In genomic region chr4:125361611-125362520, GRCm38 (mm10) we compare ENCODE assay signal across 23 mouse cellular contexts.
DNase-seq lines count a peak whose midpoint lies in the region; ATAC-seq and TF ChIP-seq lines count a peak whose summit lies in the region.
"Had no signal": no experiment of that assay in that cellular context is flagged by ENCODE, and none has a peak within 500 bp of the region (broad histone marks: within the 10 kb centered on the region; RNA-seq: fewer than 3 reads in every experiment).

No protein-coding gene starts in this region.

- H3K9ac ChIP-seq in neural tube, embryonic 11.5 days (ENCODE audit: low read length), result no peak overlapping the region
- no peak overlapping the region for H3K9ac ChIP-seq in ES-E14 (ENCODE audit: insufficient read depth, low read depth, low read length, poor library complexity, severe bottlenecking)
- H3K9ac ChIP-seq: kidney, embryonic 15.5 days; limb, embryonic 15.5 days; liver, embryonic 14.5 days; lung, embryonic 15.5 days; stomach, embryonic 15.5 days had no signal

- no peaks in the 10 kb centered on the region for H3K4me1 ChIP-seq in neural tube, embryonic 11.5 days (ENCODE audit: control insufficient read depth, insufficient read depth, low read length)
- peaks cover 3 to 8% of the 10 kb centered on the region in 2 experiments; a peak in 1 of 4 replicates for H3K4me1 ChIP-seq in ES-E14 (ENCODE audit: control insufficient read depth in 2 of 2, insufficient read depth in 2 of 2, low read length in 2 of 2, poor library complexity in 1 of 2)
- H3K4me1 ChIP-seq: heart, embryonic 10.5 days; kidney, embryonic 15.5 days; limb, embryonic 15.5 days; lung, embryonic 15.5 days; stomach, embryonic 15.5 days had no signal

- intact Hi-C loops in left cerebral cortex, postnatal 10 days (cut with DNase I), result no loop called here

- 65% methylated on average over 18 of the region's 18 CpGs for WGBS in neural tube, embryonic 11.5 days

- DNase-seq in neural tube, embryonic 11.5 days (ENCODE audit: low spot score), result peak; percentile 27
- no peak for DNase-seq in neural tube, embryonic 10.5 days (ENCODE audit: extremely low spot score, low spot score)
- peak; percentile 26 for DNase-seq in ES-E14 (ENCODE audit: low read depth, low spot score)
- DNase-seq in kidney, adult 9 months, result no peak
- DNase-seq in left cerebral cortex, postnatal 10 days (ENCODE audit: extremely low spot score in 1 of 2, low spot score in 2 of 2), result no peak
- no peak for DNase-seq in cerebellum, adult 9-11 months
- DNase-seq: adrenal gland, postnatal 36 days; cerebellum, adult 11 months; cerebellum, postnatal 10 days; kidney, postnatal 36 days; layer of hippocampus, postnatal 36 days; lung, postnatal 4 days; thymus, postnatal 25 days had no signal

- H3K4me3 ChIP-seq in neural tube, embryonic 11.5 days (ENCODE audit: low read depth, low read length), result no peak overlapping the region
- no peak overlapping the region for H3K4me3 ChIP-seq in ES-E14 (ENCODE audit: insufficient read depth in 1 of 2, low read depth in 1 of 2, low read length in 2 of 2, poor library complexity in 1 of 2, severe bottlenecking in 1 of 2)
- H3K4me3 ChIP-seq: heart, embryonic 10.5 days; kidney, embryonic 15.5 days; limb, embryonic 15.5 days; lung, embryonic 15.5 days; stomach, embryonic 15.5 days had no signal

- no peak overlapping the region for H3K4me2 ChIP-seq in neural tube, embryonic 11.5 days (ENCODE audit: low read depth)
- H3K4me2 ChIP-seq: kidney, embryonic 15.5 days; limb, embryonic 15.5 days; lung, embryonic 15.5 days; midbrain, embryonic 11.5 days; stomach, embryonic 15.5 days had no signal

- 0 out of 2 replicates have a peak, but pooled peaks cover 2% of the 10 kb centered on the region for H3K27me3 ChIP-seq in neural tube, embryonic 11.5 days (ENCODE audit: control insufficient read depth, insufficient read depth, low read length)
- H3K27me3 ChIP-seq: lung, embryonic 15.5 days; stomach, embryonic 15.5 days had no signal

- in situ Hi-C loops in ES-E14 (cut with MboI; ENCODE audit: low sequenced_read_pairs in 2 of 2, unreplicated experiment in 2 of 2), result no loop called here

- no peaks in the 10 kb centered on the region for H3K9me3 ChIP-seq in neural tube, embryonic 11.5 days (ENCODE audit: control insufficient read depth, low read length)
- H3K9me3 ChIP-seq in ES-E14 (ENCODE audit: control insufficient read depth, insufficient read depth, low read depth, low read length), result no peaks in the 10 kb centered on the region
- H3K9me3 ChIP-seq: heart, embryonic 10.5 days; kidney, embryonic 15.5 days; limb, embryonic 15.5 days; lung, embryonic 15.5 days; stomach, embryonic 15.5 days had no signal

- H3K27ac ChIP-seq in neural tube, embryonic 11.5 days (ENCODE audit: low read depth, low read length), result no peak overlapping the region
- no peak overlapping the region for H3K27ac ChIP-seq in ES-E14 (ENCODE audit: insufficient read depth, low read depth, low read length, poor library complexity, severe bottlenecking)
- H3K27ac ChIP-seq: heart, embryonic 10.5 days; kidney, embryonic 15.5 days; limb, embryonic 15.5 days; liver, embryonic 14.5 days; lung, embryonic 15.5 days; stomach, embryonic 15.5 days had no signal

- no peak for ATAC-seq in neural tube, embryonic 11.5 days (ENCODE audit: insufficient read depth, low FRiP score, low TSS enrichment)
- ATAC-seq in megakaryocyte progenitor cell, adult 5-6 weeks (replicated peaks; ENCODE audit: poor library complexity), result 0 out of 2 replicates have a peak, but pooled peaks have one; percentile 29
- ATAC-seq: hindbrain, embryonic 16.5 days; intestine, postnatal 0 days had no signal

- no peaks in the 10 kb centered on the region for H3K36me3 ChIP-seq in neural tube, embryonic 11.5 days (ENCODE audit: control insufficient read depth, insufficient read depth, low read length)
- no peaks in the 10 kb centered on the region for H3K36me3 ChIP-seq in ES-E14 (ENCODE audit: control insufficient read depth, insufficient read depth, low read length, poor library complexity, severe bottlenecking)
- H3K36me3 ChIP-seq: heart, embryonic 10.5 days; kidney, embryonic 15.5 days; limb, embryonic 15.5 days; lung, embryonic 15.5 days; stomach, embryonic 15.5 days had no signal

TF ChIP-seq in ES-E14, 5 proteins besides CTCF, POLR2A, EP300 and RAD21:
- TF ChIP-seq MAFK (IDR thresholded peaks at IDR 0.05; ENCODE audit: insufficient read depth, low read depth, low read length) (no peak), ZNF384 (IDR thresholded peaks at IDR 0.05; ENCODE audit: low read depth, low read length) (no peak), CHD2 (IDR thresholded peaks at IDR 0.05; ENCODE audit: low read depth, low read length) (no peak), HCFC1 (IDR thresholded peaks at IDR 0.05; ENCODE audit: borderline replicate concordance, insufficient read depth, low read length) (no peak), ZC3H11A (IDR thresholded peaks at IDR 0.05; ENCODE audit: borderline replicate concordance, low read depth, low read length) (no peak)
TF ChIP-seq in ES-E14: peak in this region for 0.

Comparison
In these comparisons a context has a peak if more than half of its experiments do, and no peak if none do; other contexts are left out.
1. DNase-seq: peak in neural tube, embryonic 11.5 days (single experiment) and ES-E14 (single experiment); none in neural tube, embryonic 10.5 days (single experiment), kidney, adult 9 months (single experiment), left cerebral cortex, postnatal 10 days (0 of 2) and cerebellum, adult 9-11 months (single experiment).